Mouse (Mus musculus) urinary bladder, postnatal 14 days (tissue): Measurements from ENCODE around the gene Slc25a28.
A peak's percentile ranks its signal among the peaks of the same experiment; 100 is the strongest.

Experiments used
- DNase-seq: peaks from one replicate; pipeline ENCODE4 v3.0.0; 2021; ENCODE audit warnings: low spot score

Slc25a28 gene

DNA sequence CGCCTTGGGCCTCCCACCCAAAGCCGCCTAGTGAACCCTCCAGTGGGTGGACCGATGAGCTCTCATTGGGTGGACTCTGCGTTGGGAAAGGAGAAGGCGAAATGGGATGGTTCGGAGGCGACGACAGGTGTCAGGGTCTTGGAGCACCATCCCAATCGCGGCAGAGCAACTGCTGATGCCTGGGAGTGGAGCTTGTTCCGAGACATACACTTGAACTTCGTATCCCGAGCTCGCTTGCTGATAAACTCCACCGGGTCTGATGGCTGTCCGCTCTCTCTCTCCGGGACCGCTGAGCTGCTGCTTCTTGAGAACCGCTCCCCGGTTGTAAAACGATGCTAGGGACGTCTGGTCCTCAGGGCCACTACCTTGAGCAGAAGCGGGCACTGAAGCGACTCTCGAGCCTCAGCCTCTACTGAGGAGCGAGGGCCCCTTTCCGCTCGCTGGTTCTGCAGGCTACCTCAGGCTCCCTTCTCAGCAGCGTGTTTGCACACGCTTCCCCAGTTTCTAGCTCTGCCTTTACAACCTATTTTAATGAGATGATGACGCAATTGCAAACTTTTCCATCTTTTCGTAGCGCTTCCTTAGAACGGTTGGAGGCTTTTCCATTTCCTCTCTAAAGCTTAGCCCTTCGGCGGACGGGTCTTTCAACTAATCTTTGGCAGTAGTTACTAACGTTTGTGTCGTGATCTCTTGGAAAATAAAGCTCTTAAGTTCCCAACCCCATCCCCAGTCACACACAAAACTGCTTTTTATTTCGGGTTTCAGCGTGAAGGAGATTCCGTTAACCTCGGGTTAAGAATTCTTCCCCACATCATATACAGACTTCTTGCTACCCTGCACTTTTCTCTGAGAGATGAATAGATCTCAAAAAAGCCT is 1.1 kb upstream of the Slc25a28 start:
- peak; percentile 51 for DNase-seq

DNA sequence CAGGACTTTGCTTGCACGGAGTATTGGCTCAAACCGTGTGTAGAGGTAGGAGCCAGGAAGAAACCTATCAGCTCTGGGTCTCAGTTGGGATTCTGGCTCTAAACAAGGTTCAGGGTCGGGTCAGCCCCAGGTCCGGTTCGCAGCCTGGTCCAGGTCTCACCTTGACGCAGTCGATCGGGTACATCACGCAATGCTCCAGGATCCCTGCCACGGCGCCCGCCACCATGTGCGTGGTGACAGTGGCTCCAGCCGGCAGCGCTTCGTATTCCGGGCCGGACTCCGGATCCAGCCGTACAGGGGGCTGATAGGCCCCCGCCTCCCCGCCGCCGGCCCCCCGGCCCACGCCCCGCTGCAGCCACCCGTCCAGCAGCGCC is 378 bp downstream of the Slc25a28 start:
- DNase-seq: peak; percentile 44

DNA sequence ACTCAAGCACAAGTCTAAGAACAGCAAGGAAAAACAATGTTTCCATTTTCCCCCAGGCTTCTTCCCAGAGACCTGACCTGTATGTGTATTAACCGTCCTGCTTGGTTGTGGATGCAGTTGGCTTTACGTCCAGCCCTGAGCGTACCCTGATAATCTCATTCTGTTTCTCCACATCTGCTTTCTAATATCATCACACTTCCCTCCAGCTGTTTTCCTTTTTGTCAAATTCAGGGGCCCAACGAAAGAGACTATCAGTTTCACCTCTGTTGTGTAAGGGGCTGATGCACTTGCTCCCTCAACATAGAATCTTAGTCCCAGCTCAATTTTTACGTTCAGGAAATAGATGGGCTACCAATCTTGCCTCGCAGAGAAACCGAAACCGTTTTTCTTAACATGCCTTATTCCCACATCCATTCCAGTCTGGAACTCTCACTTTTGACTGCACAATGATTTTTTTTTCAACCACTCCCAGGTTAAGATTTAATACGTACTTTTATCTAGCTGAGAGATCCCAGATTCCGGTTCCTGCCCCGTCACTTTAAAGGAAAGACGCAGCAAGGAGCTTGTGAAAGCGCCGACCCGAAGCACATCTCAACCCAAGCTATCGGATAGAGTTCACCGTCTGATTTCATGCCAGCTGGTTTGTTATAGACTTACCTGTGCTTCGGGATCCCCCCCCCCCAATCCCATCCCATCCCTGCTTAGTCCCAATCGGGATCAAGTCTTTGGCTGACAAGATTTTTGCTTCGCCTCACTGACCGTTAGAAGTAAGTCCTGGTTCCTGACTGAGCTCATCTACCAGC is 967 bp downstream of the Slc25a28 start:
- no peak for DNase-seq

DNA sequence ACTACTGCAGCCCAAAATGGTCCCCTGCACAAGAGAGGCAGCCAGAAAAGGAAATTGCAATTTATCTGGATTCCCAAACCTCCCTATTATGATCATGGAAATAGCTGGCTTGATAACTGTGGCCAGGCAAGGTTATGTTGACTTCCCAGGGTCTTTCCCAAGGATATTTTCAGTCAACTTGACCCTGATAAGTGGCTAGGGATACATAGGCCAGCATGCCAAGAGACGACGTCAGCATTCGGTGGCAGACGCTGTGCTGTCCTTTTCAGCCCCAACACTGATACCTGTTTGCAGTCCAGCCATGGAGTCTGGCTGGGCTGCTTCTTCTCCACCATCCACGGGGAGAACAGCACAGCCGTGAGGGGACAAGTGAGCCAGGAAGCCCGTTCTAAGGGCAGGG is 3.6 kb downstream of the Slc25a28 start:
- no peak for DNase-seq

DNA sequence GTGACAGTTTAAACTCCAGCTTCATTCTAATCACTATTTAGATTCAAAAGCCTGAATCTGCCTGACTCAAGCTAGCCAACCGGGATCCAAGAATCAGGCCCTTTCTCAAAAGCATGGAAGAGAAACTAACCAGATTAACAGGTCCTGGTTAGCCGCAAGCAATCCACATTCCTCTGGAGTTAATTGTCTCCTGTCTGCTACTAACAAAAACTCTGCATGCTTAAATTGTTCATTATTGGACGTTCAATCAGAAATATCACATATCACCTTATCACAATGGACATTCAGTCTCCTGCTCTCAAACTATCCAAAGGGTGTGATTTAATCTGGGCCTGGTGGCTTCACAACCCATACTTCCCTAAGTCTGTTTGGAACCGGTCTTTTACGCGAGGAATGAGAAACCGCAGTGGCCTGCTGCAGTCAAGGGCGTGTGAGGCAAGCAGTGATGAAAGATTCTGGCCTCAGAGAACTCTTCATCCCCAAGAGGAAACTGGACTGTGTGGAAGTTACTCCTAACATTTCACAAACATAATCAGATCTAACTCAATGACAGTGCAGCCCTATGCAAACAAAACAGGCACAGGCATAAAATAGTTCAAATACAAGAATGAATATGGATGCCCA is 5.4 kb downstream of the Slc25a28 start:
- peak; percentile 33 for DNase-seq

DNA sequence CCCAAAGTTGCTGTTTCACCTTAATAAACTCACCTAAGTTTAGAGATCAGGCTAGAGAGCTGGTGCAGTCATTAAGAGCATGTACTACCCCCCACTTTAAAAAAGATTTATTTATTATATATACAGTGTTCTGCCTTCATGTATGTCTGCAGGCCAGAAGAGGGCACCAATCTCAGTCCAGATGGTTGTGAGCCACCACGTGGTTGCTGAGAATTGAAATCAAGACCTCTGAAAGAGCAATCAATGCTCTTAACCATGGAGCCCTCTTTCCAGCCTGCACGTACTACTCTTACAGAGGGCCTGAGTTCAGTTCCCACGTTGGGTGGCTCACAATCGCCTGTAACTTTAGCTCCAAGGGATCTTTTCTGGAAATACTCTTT is 7.3 kb downstream of the Slc25a28 start:
- DNase-seq: no peak

DNA sequence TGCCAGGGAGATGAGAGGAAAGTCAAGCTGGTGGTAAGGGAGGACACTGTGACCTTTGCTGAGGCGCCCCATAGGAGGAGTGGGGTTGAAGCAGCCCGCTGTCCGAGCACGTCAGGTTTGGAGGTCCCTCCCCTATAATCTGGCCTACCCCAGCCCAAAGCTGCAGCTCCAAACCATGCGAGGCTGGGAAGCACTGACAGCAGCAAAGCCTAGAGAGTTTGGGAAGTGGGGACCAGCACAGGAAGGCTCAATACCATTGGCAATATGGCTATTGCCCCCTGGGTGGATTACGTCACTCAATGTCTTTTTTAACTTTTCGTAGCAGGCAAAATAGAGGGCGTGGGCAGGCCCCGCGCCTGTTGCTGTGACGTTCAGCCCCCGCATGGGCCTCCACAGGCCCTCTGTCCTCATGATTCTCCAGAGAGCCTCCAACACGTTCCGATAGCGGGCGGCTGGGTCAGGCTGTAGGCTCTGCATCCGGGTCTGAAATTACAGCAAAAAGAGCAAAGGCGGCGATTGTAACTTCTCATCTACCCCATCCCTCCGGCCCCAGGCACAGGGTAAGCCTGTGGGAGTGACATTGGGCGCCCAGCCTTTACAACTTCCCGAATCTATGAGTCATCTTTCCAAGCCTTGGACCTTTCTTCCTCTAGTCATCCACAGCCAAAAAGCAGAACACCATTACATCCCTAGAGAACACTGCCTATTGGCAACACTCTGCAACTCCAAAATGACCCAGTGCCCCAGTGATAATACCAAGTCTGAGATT is 7.8 kb downstream of the Slc25a28 start:
- peak; percentile 49 for DNase-seq

DNA sequence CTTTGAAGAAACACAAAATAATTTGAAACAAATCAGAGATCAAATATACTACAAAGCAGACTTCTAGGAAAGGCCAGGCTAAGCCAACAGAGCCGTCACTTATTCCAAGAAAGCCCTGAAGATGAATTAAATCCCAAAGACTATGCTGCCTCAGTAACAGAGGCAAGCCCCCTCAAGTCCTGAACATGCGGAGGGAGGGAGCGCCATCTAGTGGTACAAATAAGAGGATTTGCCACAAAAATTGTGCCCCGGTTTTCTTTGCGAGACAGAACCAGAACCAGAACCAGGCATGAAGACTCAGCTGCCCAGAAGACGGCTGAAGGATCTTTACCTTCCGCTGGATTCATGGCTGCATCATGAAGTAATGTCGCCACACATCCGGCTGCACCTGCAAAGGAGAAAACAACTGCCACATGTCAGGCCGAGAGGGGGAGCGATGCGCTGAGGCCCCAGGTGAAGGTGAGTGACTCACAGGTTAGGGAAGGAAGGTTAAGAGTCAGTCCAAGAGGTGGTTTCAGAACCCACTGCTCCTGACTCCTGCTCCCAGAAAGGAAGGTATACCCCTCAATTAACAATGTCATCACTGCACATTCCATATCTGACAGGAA is 9.1 kb downstream of the Slc25a28 start:
- DNase-seq: no peak

DNA sequence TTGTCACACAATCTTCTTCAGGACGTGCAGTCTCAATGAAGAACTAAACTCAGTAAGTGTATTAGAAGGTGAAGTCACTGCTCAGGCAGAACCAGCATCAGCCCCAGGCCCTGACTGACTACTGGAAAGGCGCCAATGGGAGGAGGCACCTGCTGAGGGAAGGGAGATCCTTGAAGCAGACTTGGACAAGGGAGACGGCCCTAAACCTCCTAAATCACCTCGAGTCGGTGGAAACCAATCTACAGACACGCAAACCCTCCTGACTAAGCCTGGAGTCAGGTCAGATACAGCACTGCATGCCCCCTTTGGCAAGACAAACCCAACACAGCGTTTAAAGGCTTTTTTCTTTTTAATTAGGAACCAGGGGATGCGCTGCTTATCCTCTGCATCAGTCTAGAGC is 11.2 kb downstream of the Slc25a28 start:
- DNase-seq: peak; percentile 34

DNA sequence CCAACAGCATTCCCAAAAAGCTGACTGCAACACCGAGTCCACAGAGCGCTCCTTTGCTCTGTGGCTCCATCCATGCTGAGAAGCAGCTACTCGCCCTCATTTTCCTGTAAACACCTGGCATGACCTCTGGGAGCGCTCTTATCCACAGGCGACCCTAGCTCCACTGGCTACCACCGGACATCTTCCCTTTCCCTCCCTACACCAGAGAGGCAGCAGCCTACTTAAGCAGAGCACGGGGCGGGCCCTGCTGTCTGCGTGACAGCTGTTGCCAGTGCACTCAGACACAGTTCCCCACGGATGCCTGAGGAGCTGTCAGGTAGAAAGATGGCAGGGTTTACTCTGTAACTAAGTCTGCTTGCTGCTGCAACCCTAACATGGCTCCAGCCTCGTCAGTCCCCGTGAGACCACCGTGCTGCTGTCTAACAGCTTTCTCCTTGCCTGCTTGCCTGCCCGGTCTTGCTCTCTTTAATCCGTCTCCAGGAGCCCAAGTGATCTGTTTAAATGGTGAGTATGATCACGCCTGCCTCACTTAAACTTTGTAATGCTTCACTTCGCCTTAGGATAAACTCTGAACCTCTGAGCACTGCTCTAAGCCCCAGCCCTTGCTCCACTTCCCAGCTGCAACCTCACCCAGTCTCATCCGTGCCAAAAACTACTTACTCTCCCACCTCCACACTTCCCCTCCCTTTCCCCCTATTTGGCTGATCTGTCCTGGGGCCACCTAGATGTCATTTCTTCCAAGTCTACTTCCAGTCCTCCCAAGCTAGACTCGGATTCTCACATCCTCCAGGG is 12.3 kb downstream of the Slc25a28 start:
- no peak for DNase-seq

DNA sequence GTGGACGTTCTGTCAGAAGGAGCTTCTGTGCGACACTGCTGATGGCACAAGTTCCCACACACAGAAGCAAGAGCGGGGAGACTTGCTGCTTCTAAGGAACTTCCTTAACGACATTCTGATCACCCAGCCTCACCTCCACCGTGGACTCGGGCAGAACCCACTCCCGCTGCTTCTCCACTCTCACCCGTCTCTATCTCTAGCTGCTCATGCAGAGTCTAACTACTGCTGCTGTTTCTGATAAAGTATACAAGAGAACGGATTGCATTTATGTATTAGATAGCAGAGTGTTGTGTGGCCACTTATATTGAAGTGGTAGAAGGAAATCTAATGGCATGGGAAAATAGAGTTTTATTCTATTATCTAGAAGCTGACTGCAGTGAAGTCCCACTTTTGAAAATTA is 13.9 kb downstream of the Slc25a28 start:
- no peak for DNase-seq

DNA sequence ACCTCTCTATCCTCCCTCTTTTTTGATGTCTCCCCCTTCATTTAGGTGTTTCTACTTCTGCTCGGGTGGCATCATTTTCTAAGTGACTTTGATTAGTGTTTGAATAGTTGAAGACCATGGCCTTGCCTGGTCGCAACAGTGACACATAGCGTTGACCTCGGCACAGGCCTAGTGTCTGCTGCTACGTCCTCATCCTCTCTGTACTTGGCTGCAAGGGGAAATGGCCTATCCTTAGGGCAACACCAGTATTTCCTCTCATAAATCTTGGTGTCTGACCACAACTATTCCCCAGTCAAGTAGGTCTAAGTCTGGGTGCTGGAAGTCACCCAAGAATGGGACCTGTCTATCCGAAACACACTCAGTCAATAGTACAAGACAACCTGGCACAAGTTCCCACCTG is 15.0 kb downstream of the Slc25a28 start:
- no peak for DNase-seq

DNA sequence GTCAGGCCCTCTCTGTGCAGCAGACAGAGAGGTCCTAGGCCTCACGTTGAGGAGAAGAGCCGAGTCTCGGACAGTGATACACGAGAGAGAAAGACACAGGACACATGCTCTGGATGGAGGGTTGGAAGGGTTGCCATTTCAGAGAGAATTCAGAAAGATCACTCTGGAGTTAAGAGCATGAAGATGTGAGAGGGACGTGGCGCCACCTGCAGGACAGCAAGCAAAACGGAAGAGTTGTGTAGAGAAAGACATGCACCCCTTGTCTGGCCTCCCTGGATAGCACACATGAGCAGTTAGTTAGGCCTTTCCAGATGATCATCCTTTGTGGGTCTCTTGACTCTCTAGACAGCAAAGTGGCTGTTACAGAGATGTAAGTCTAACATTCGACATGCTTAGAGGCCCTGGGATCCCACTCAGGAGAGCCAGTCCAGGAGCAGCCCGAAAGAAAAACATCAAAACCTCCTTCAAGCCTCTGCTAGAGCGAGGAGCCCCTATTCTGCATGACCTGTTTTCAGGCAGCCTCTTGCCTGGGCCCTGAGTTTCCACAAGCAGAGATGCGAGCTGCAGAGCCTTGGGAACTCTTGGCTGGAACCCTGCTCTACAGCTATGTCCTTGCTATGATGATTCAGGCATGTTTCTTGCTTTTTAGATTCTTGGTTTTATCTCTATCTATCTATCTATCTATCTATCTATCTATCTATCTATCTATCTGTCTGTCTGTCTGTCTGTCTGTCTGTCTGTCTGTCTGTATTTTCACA is 18.8 kb downstream of the Slc25a28 start:
- peak; percentile 81 for DNase-seq

DNA sequence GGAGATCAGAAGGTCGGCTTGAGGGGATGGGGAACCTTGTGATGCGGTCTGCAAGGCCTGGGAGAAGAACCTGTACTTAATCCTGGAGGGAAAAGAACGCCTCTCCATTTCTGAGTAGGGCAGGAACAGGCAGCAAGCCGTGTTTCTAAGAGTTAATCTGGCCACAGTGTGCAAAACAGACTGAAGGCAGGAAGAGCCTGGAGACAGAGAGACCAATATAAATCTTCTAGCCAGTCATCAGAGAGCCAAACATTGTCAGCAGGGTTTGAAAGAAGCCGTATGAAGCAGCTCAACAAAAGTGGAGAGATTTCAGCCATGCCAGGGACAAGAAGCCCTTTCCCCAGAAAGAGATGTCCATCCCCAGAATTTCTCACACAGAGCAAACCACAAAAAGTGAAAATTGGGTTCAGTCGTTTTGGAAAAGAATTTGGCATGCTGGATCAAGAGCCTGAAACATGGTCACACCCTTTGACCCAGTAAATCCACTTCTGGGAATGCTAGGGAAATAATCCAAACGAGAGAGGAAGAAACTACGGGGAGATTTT is 23.4 kb downstream of the Slc25a28 start:
- no peak for DNase-seq

DNA sequence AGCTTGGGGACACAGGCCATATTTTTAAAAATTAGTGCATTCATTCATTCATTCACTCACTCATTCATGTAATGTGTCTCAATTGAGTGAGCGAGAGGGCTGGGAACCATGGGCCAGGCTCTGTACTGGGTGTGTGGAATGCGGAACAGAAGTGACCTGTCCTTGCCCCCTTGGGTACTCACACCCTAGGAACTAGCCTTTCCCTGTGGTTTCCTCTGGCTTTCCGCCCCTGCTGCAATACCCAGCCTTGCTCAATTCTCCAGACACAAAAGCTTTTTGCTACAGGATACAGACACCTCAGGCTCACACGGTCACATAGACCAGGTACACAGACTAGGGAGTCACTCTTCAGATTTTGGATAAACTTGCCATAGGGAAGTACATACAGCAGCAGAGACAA is 26.3 kb downstream of the Slc25a28 start:
- no peak for DNase-seq

DNA sequence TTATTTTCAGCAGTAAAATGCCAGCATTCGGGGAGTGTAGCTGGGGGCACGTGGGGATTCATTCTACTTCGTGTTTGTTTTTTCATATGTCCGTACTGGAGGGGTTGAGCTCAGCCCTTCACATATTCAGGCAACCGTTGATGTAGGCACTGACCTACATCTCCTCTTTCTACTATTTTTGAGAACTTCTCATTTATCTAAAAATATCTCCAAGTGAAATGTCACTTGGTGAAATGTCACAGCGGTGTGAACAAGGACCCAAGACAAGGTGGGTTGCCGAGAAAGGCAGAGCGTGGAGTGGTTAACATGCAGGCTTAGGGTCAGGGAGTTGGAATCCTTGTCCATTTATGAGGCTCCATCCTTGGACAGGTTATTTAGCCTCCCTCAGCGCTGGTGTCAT is 27.4 kb downstream of the Slc25a28 start:
- DNase-seq: no peak

DNA sequence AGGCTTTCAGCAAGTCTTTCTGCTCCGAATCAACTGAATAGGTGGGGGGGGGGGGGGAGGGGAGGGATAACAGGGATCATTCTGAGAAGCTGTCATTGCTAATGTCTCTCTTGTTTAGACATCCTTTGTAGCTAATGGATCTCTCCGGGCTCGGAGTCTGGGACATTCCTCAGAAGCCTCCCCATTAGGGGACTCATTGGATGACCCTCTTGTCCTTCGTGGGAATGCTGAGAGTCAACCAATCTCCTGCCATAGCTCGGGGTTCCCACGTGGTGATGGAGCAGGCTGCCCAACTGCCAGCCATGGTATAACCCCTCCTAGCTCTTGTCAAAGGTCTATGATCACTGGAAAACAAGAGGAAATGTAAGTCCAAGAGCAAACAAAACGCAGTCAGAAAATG is 27.8 kb downstream of the Slc25a28 start:
- DNase-seq: no peak

DNA sequence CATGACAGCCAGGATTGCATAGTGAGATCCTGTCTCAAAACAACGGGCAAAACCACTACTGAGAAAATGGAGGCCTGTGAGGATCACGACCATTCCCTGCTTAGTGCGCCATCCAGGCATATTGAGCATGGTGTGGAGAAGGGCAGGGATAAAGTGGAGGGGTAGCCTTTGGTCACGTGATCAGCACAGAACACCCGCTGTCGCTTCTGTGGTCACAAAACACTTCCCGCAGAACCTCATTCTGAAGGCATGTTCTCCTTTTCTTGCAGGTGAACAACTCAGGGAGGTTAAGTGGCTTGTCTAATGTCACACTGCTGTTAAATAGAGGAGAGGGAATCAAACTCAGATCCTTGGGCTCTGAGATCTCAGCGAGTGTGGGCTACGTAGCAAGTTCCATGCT is 29.2 kb downstream of the Slc25a28 start:
- no peak for DNase-seq

DNA sequence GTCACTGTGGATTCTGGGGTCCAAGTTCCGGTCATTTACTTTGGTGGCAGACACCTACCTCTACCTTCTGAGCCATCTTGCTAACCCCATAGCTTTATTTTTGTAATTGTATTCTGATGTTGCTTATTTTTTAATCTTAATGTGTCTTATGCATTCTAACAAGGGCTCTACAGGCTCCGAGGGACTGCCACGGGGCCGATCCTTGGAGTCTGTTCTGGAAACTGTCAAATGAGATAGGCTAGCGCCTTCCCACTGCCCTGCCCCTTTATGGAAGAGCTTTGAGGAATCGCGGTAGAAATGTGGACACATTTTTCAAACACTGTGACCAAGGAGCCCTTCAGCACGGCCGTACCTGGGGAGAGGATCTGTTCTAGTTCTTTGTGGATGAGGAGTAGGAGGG is 31.8 kb downstream of the Slc25a28 start:
- DNase-seq: no peak

DNA sequence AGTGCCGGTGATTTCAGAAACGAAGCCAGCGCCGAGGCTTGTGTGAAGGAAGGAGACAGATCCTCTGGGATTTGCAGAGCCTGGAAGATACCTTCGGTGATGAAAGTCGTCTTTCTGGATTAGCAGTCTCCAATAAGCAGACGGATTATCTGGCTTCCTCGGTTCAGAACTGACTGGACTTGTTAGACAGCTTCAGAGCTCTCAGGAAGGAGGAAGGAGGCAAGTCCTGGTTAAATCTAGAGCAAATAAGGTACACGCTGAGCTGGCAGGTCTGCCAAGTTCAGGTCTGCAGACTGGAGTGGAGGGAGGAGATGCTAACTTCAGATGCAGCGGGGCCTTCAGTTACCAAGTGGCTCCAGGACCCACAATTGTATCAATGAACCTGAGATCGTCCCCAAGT is 32.8 kb downstream of the Slc25a28 start:
- DNase-seq: peak; percentile 72
